Mouse (Mus musculus) lung, postnatal 10 days (tissue): ENCODE measurements at regions not wholly inside any gene's neighbourhood (a gene's known extent, or its start where the extent isn't known, plus 50 kb on each side); places are given as distances from the start of the nearest gene placed in this dataset.

Source experiments
- DNase-seq: peaks from one replicate; pipeline ENCODE4 v3.0.0; 2021

- no peak for DNase-seq
Observed at GRCm38 (mm10) chr3:21973681-21974080, 102.8 kb upstream of the Tbl1xr1 start.

- no peak for DNase-seq
Observed at GRCm38 (mm10) chr3:21974766-21975165, 101.7 kb upstream of the Tbl1xr1 start.

- DNase-seq: no peak
Observed at GRCm38 (mm10) chr3:21977775-21978174, 98.7 kb upstream of the Tbl1xr1 start.

- no peak for DNase-seq
Observed at GRCm38 (mm10) chr3:21982991-21983390, 93.5 kb upstream of the Tbl1xr1 start.

GRCm38 (mm10) chr3:21983993-21984725 is 92.3 kb upstream of the Tbl1xr1 start:
- no peak for DNase-seq

- DNase-seq: no peak
Observed at GRCm38 (mm10) chr3:21984807-21985206, 91.6 kb upstream of the Tbl1xr1 start.

- peak; percentile 44 for DNase-seq
Observed at GRCm38 (mm10) chr3:21986164-21986892, 90.1 kb upstream of the Tbl1xr1 start.

GRCm38 (mm10) chr3:21986893-21987250 is 89.6 kb upstream of the Tbl1xr1 start:
- DNase-seq: no peak

GRCm38 (mm10) chr3:21987455-21988009 is 88.9 kb upstream of the Tbl1xr1 start:
- DNase-seq: no peak

- no peak for DNase-seq
Observed at GRCm38 (mm10) chr3:21988010-21988531, 88.4 kb upstream of the Tbl1xr1 start.

- DNase-seq: no peak
Observed at GRCm38 (mm10) chr3:21990526-21990925, 85.9 kb upstream of the Tbl1xr1 start.

- DNase-seq: peak; percentile 16
Observed at GRCm38 (mm10) chr3:21991681-21992152, 84.7 kb upstream of the Tbl1xr1 start.

- DNase-seq: no peak
Observed at GRCm38 (mm10) chr3:21992203-21992602, 84.2 kb upstream of the Tbl1xr1 start.

GRCm38 (mm10) chr3:21993961-21994360 is 82.5 kb upstream of the Tbl1xr1 start:
- no peak for DNase-seq

- DNase-seq: no peak
Observed at GRCm38 (mm10) chr3:21995566-21996391, 80.7 kb upstream of the Tbl1xr1 start.

GRCm38 (mm10) chr3:21997387-21997786 is 79.1 kb upstream of the Tbl1xr1 start:
- no peak for DNase-seq

GRCm38 (mm10) chr3:22005456-22005855 is 71.0 kb upstream of the Tbl1xr1 start:
- DNase-seq: no peak

- peak; percentile 53 for DNase-seq
Observed at GRCm38 (mm10) chr3:22006113-22006512, 70.3 kb upstream of the Tbl1xr1 start.

- no peak for DNase-seq
Observed at GRCm38 (mm10) chr3:22006651-22007050, 69.8 kb upstream of the Tbl1xr1 start.

- DNase-seq: no peak
Observed at GRCm38 (mm10) chr3:22007736-22008135, 68.7 kb upstream of the Tbl1xr1 start.

- DNase-seq: no peak
Observed at GRCm38 (mm10) chr3:22008432-22008831, 68.0 kb upstream of the Tbl1xr1 start.

GRCm38 (mm10) chr3:22009898-22010699 is 66.4 kb upstream of the Tbl1xr1 start:
- no peak for DNase-seq
